In the genomic region with DNA sequence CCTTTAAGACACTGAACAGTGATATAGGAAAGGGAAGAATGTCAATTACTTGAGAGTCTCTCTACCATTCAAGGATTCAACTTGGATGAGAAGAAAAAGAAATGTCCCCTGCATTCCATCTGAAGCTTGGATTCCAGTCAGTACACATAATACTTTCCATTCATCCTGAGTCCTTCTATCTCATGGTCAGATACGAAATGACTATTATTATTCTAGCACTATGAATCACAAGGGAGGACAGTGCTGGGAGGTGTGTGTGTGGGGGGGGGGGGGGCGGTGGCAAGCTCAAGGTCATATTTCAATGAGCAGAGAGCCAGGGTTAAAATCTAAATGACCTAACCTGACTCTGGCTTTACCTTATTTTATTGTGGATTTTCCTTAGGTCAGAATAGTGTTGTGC, we compare ENCODE assay signal across 23 mouse cellular contexts. TPM values are rescaled to one million over a fixed set of nuclear protein-coding genes. Genes with fewer than 3 reads are reported as not detected.
A peak's percentile ranks its signal among the peaks of the same experiment; 100 is the strongest.
DNase-seq lines count a peak whose midpoint lies in the region; ATAC-seq and TF ChIP-seq lines count a peak whose summit lies in the region.
"Had no signal": no experiment of that assay in that cellular context is flagged by ENCODE, and none has a peak within 500 bp of the region (broad histone marks: within the 10 kb centered on the region; RNA-seq: fewer than 3 reads in every experiment).

No protein-coding gene starts in this region.

- no peak for TF ChIP-seq CTCF in gastrocnemius, adult 2 months (IDR thresholded peaks at IDR 0.05)
- TF ChIP-seq CTCF in heart, postnatal 0 days (IDR thresholded peaks at IDR 0.05; ENCODE audit: low read depth) = no peak

- no peak overlapping the region for H3K4me3 ChIP-seq in gastrocnemius, adult 2 months
- H3K4me3 ChIP-seq in heart, embryonic 13.5 days = no peak overlapping the region
- H3K4me3 ChIP-seq in heart, postnatal 0 days (ENCODE audit: low read depth, low read length) = no peak overlapping the region
- H3K4me3 ChIP-seq: embryonic facial prominence, embryonic 13.5 days; hindbrain, embryonic 12.5 days had no signal

- no peaks in the 10 kb centered on the region for H3K27me3 ChIP-seq in heart, embryonic 13.5 days (replicated peaks)
- no peaks in the 10 kb centered on the region for H3K27me3 ChIP-seq in heart, postnatal 0 days (ENCODE audit: control insufficient read depth, insufficient read depth, low read length)
- H3K27me3 ChIP-seq: embryonic facial prominence, embryonic 13.5 days; hindbrain, embryonic 12.5 days; Patski had no signal

- peak; percentile 70 for TF ChIP-seq EP300 in heart, postnatal 0 days (IDR thresholded peaks at IDR 0.05; ENCODE audit: low read depth)

- intact Hi-C loops in gastrocnemius, adult 2 months (cut with DNase I) = no loop called here

- 41% methylated on average over 2 of the region's 2 CpGs for WGBS in heart, embryonic 13.5 days
- WGBS in heart, postnatal 0 days = 21% methylated on average over 2 of the region's 2 CpGs

- peaks cover 26% of the 10 kb centered on the region for H3K4me1 ChIP-seq in heart, embryonic 13.5 days
- H3K4me1 ChIP-seq in heart, postnatal 0 days (ENCODE audit: control insufficient read depth, insufficient read depth) = peaks cover 35% of the 10 kb centered on the region
- H3K4me1 ChIP-seq: embryonic facial prominence, embryonic 13.5 days; hindbrain, embryonic 12.5 days had no signal

- no peaks in the 10 kb centered on the region for H3K36me3 ChIP-seq in heart, embryonic 13.5 days
- H3K36me3 ChIP-seq in heart, postnatal 0 days (replicated peaks; ENCODE audit: control insufficient read depth, insufficient read depth, low read length) = 0 out of 2 replicates have a peak, but pooled peaks cover 3% of the 10 kb centered on the region
- H3K36me3 ChIP-seq: embryonic facial prominence, embryonic 13.5 days; hindbrain, embryonic 12.5 days had no signal

- no peak overlapping the region for H3K9ac ChIP-seq in heart, embryonic 13.5 days
- H3K9ac ChIP-seq in heart, postnatal 0 days (replicated peaks; ENCODE audit: low read depth, low read length) = no peak overlapping the region
- H3K9ac ChIP-seq: embryonic facial prominence, embryonic 13.5 days; hindbrain, embryonic 12.5 days had no signal

- peak overlapping the region; percentile 71 for H3K27ac ChIP-seq in gastrocnemius, adult 2 months
- peak overlapping the region; percentile 69 for H3K27ac ChIP-seq in heart, embryonic 13.5 days (replicated peaks)
- peak overlapping the region; percentile 75 for H3K27ac ChIP-seq in heart, postnatal 0 days (ENCODE audit: low read depth)
- H3K27ac ChIP-seq: embryonic facial prominence, embryonic 13.5 days; hindbrain, embryonic 12.5 days had no signal

- no peak overlapping the region for H3K4me2 ChIP-seq in heart, embryonic 13.5 days
- no peak overlapping the region for H3K4me2 ChIP-seq in heart, postnatal 0 days (ENCODE audit: low read depth, low read length)
- H3K4me2 ChIP-seq: embryonic facial prominence, embryonic 13.5 days; hindbrain, embryonic 12.5 days had no signal

- H3K9me3 ChIP-seq in heart, embryonic 13.5 days = no peaks in the 10 kb centered on the region
- no peaks in the 10 kb centered on the region for H3K9me3 ChIP-seq in heart, postnatal 0 days (replicated peaks; ENCODE audit: control insufficient read depth, low read length)
- H3K9me3 ChIP-seq: embryonic facial prominence, embryonic 13.5 days; hindbrain, embryonic 12.5 days had no signal

- no peak for ATAC-seq in heart, embryonic 13.5 days (ENCODE audit: extremely low read depth, insufficient number of reproducible peaks, low FRiP score, low TSS enrichment)
- ATAC-seq in heart, postnatal 0 days (ENCODE audit: insufficient read depth, low read depth) = peak; percentile 70
- ATAC-seq: forebrain, embryonic 14.5 days; hindbrain, embryonic 16.5 days; inflammation-experienced regulatory T-cells, adult 6 months; intestine, postnatal 0 days; Patski had no signal

- DNase-seq in gastrocnemius, adult 2 months = no peak
- no peak for DNase-seq in gastrocnemius, adult 8-10 months (ENCODE audit: low spot score in 2 of 2)
- no peak for DNase-seq in heart, adult 8-10 months (ENCODE audit: low spot score)
- DNase-seq in heart, postnatal 0 days (ENCODE audit: low spot score) = peak; percentile 81
- DNase-seq in heart, adult 9 months (ENCODE audit: low spot score in 2 of 2) = no peak
- DNase-seq in right cerebral cortex, postnatal 36 days (ENCODE audit: low spot score in 2 of 2) = no peak
- DNase-seq: adrenal gland, adult 2 months; adrenal gland, postnatal 25 days; cerebellum, adult 18-20 months; cerebellum, adult 9-11 months; cerebellum, postnatal 36 days; gastrocnemius, postnatal 10 days; heart, postnatal 14 days; kidney, adult 8-10 months had no signal

RNA-seq across cellular contexts. Expression of gene Clic5, which starts 31.6 kb away (rescaled TPM):
- total RNA-seq in gastrocnemius, adult 2 months (2021) = 100 to 1,000 TPM; 121 to 159 TPM
- total RNA-seq in gastrocnemius, adult 8-10 months (2022) = 100 to 1,000 TPM; 113 to 139 (median 130) TPM
- 9.0 and 9.9 TPM in 2 replicates for polyA plus RNA-seq in heart, embryonic 13.5 days (2015; fragmentation: Nextera tagmentation; extraction: Ambion mirVana)
- total RNA-seq in heart, adult 8-10 months (2022) = 100 to 1,000 TPM; 161 to 179 (median 171) TPM
- total RNA-seq in heart, postnatal 0 days (2014; rRNA removed; ENCODE audit: low replicate concordance) = 37.0 and 55.8 TPM in 2 replicates
- polyA plus RNA-seq in heart, postnatal 0 days (2015; fragmentation: Nextera tagmentation; extraction: Ambion mirVana) = 15.5 and 17.8 TPM in 2 replicates
- total RNA-seq: MEL had no signal
